Mouse (Mus musculus): Measurements from ENCODE around the gene Cldn10. TPM values are rescaled to one million over a fixed set of nuclear protein-coding genes. Genes with fewer than 3 reads are reported as not detected.

The Cldn10 gene
- total and polyA plus RNA-seq, 2 experiments from 2014 or later = 2.4 to 11.3 TPM

GRCm38 (mm10) chr14:118781601-118782000, 6.1 kb upstream of the Cldn10 start:
- WGBS = 89% methylated on average over 7 of the region's 7 CpGs
- Histone ChIP-seq H3K36me3 (ENCODE audit: insufficient read depth) (no peaks in the 10 kb centered on the region), H3K4me2 (ENCODE audit: low read depth) (no peak overlapping the region), H3K27me3 (ENCODE audit: insufficient read depth, low read length) (no peaks in the 10 kb centered on the region; the same call in 1 of the 2 replicates), H3K4me1 (ENCODE audit: insufficient read depth) (no peaks in the 10 kb centered on the region), H3K4me3 (ENCODE audit: low read depth, low read length) (no peak overlapping the region), H3K27ac (ENCODE audit: low read depth, low read length) (no peak overlapping the region), H3K9ac (no peak overlapping the region), H3K9me3 (ENCODE audit: low read length) (no peaks in the 10 kb centered on the region)
- ATAC-seq (no peak), DNase-seq (no peak)
- no peak for TF ChIP-seq CTCF (IDR thresholded peaks at IDR 0.05; ENCODE audit: low read depth)

- TF ChIP-seq CTCF (IDR thresholded peaks at IDR 0.05; ENCODE audit: low read depth) = no peak
- Histone ChIP-seq H3K4me1 (ENCODE audit: insufficient read depth) (no peaks in the 10 kb centered on the region), H3K4me3 (ENCODE audit: low read depth, low read length) (no peak overlapping the region), H3K9ac (no peak overlapping the region), H3K27me3 (ENCODE audit: insufficient read depth, low read length) (no peaks in the 10 kb centered on the region; the same call in 1 of the 2 replicates), H3K36me3 (ENCODE audit: insufficient read depth) (no peaks in the 10 kb centered on the region), H3K9me3 (ENCODE audit: low read length) (no peaks in the 10 kb centered on the region), H3K4me2 (ENCODE audit: low read depth) (no peak overlapping the region), H3K27ac (ENCODE audit: low read depth, low read length) (no peak overlapping the region)
- no peak for DNase-seq
- 61% methylated on average over 3 of the region's 3 CpGs for WGBS
- no peak for ATAC-seq
Observed at GRCm38 (mm10) chr14:118782241-118782640, 5.5 kb upstream of the Cldn10 start.

DNA sequence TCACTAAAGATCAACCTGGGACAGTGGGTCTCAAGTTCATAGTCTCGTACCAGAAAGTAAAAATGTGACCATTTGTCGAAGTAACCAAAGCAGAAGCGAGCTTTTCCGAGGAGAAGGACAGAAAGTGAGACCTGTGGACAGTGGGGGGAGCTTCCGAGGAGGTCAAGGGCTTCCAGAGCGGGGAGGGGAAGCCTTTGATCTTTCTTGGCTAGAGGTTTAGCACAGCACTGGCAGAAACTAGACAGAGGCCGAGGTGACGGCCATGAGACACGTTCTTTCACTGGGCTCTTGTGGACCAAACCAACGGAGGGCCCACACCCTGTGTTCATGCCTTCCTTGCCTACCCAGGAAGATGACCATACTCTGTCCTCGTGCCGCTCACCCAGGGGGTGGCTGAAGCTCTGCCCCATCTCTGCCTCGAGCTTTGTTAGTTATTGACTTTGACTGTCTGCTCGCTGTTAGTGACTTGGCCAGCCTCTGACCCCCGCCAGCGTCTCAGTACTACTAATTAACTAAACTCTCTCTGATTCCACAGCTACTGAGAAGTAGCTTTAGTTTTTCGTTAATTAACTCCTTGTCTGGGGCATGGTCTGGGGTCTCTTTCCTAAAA, 4.3 kb upstream of the Cldn10 start:
- no peak for DNase-seq
- 54% methylated on average over 17 of the region's 17 CpGs for WGBS

DNA sequence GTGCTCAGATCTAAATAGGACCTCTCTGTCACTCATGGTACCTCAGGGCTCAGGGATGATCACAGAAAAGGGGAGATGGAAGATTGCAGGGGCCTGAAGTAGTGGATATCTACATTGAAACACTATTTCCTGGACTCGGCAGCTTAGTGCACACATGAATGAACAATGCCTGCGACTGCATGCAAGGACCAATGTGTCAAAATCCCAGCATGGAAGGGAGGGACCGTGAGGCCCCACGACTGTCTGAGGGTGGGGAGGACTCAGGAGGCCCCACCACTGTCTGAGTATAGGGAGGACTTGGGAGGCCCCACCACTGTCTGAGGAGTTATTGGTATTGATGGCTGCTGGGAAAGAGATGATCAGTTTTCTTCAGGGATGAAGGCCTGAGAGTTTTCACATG, 2.5 kb downstream of the Cldn10 start:
- no peak overlapping the region for H3K4me3 ChIP-seq (ENCODE audit: low read depth, low read length)
- no peaks in the 10 kb centered on the region for H3K27me3 ChIP-seq (ENCODE audit: insufficient read depth, low read length)
- 71% methylated on average over 4 of the region's 4 CpGs for WGBS
- no peaks in the 10 kb centered on the region for H3K9me3 ChIP-seq (ENCODE audit: low read length)
- no peak overlapping the region for H3K27ac ChIP-seq (ENCODE audit: low read depth, low read length)
- no peak overlapping the region for H3K9ac ChIP-seq
- ATAC-seq (no peak), DNase-seq (no peak)
- no peaks in the 10 kb centered on the region for H3K36me3 ChIP-seq (ENCODE audit: insufficient read depth)
- no peaks in the 10 kb centered on the region for H3K4me1 ChIP-seq (ENCODE audit: insufficient read depth)
- TF ChIP-seq CTCF (IDR thresholded peaks at IDR 0.05; ENCODE audit: low read depth) = no peak
- no peak overlapping the region for H3K4me2 ChIP-seq (ENCODE audit: low read depth)

More for the DNA sequence above, 4.3 kb upstream of the Cldn10 start:
- Histone ChIP-seq H3K27me3 (ENCODE audit: insufficient read depth, low read length) (no peaks in the 10 kb centered on the region; the same call in 1 of the 2 replicates), H3K9me3 (ENCODE audit: low read length) (no peaks in the 10 kb centered on the region), H3K36me3 (ENCODE audit: insufficient read depth) (no peaks in the 10 kb centered on the region), H3K27ac (ENCODE audit: low read depth, low read length) (no peak overlapping the region), H3K4me2 (ENCODE audit: low read depth) (no peak overlapping the region), H3K9ac (no peak overlapping the region), H3K4me1 (ENCODE audit: insufficient read depth) (no peaks in the 10 kb centered on the region), H3K4me3 (ENCODE audit: low read depth, low read length) (no peak overlapping the region)
- ATAC-seq = no peak
- no peak for TF ChIP-seq CTCF (IDR thresholded peaks at IDR 0.05; ENCODE audit: low read depth)

- no peaks in the 10 kb centered on the region for H3K36me3 ChIP-seq (ENCODE audit: insufficient read depth)
Observed at GRCm38 (mm10) chr14:118792957-118793356, 5.2 kb downstream of the Cldn10 start.

GRCm38 (mm10) chr14:118793416-118793815, 5.7 kb downstream of the Cldn10 start:
- TF ChIP-seq CTCF (IDR thresholded peaks at IDR 0.05; ENCODE audit: low read depth) = no peak
- no peaks in the 10 kb centered on the region for H3K9me3 ChIP-seq (ENCODE audit: low read length)
- DNase-seq = no peak
- no peak overlapping the region for H3K4me3 ChIP-seq (ENCODE audit: low read depth, low read length)
- WGBS = 79% methylated on average over 6 of the region's 6 CpGs
- H3K27ac ChIP-seq (ENCODE audit: low read depth, low read length) = no peak overlapping the region
- ATAC-seq = no peak
- H3K36me3 ChIP-seq (ENCODE audit: insufficient read depth) = no peaks in the 10 kb centered on the region
- no peak overlapping the region for H3K4me2 ChIP-seq (ENCODE audit: low read depth)
- H3K4me1 ChIP-seq (ENCODE audit: insufficient read depth) = no peaks in the 10 kb centered on the region
- H3K27me3 ChIP-seq (ENCODE audit: insufficient read depth, low read length) = no peaks in the 10 kb centered on the region
- no peak overlapping the region for H3K9ac ChIP-seq

More at GRCm38 (mm10) chr14:118792957-118793356, 5.2 kb downstream of the Cldn10 start:
- TF ChIP-seq CTCF (IDR thresholded peaks at IDR 0.05; ENCODE audit: low read depth) = no peak
- peak; percentile 32 for DNase-seq
- H3K4me1 ChIP-seq (ENCODE audit: insufficient read depth) = no peaks in the 10 kb centered on the region
- no peak overlapping the region for H3K27ac ChIP-seq (ENCODE audit: low read depth, low read length)
- no peak overlapping the region for H3K4me2 ChIP-seq (ENCODE audit: low read depth)
- H3K27me3 ChIP-seq (ENCODE audit: insufficient read depth, low read length) = no peaks in the 10 kb centered on the region
- no peak overlapping the region for H3K4me3 ChIP-seq (ENCODE audit: low read depth, low read length)
- no peaks in the 10 kb centered on the region for H3K9me3 ChIP-seq (ENCODE audit: low read length)
- 30% methylated on average over 7 of the region's 7 CpGs for WGBS
- ATAC-seq = peak; percentile 44; the same call in 1 of the 2 replicates
- H3K9ac ChIP-seq = no peak overlapping the region

- no peak for DNase-seq
- H3K4me3 ChIP-seq (ENCODE audit: low read depth, low read length) = no peak overlapping the region
- no peaks in the 10 kb centered on the region for H3K36me3 ChIP-seq (ENCODE audit: insufficient read depth)
- 69% methylated on average over 1 of the region's 1 CpGs for WGBS
- no peak for TF ChIP-seq CTCF (IDR thresholded peaks at IDR 0.05; ENCODE audit: low read depth)
- no peak for ATAC-seq
- H3K9ac ChIP-seq = no peak overlapping the region
- H3K27me3 ChIP-seq (ENCODE audit: insufficient read depth, low read length) = no peaks in the 10 kb centered on the region
- H3K4me2 ChIP-seq (ENCODE audit: low read depth) = no peak overlapping the region
- no peaks in the 10 kb centered on the region for H3K9me3 ChIP-seq (ENCODE audit: low read length)
- no peaks in the 10 kb centered on the region for H3K4me1 ChIP-seq (ENCODE audit: insufficient read depth)
- no peak overlapping the region for H3K27ac ChIP-seq (ENCODE audit: low read depth, low read length)
Observed at GRCm38 (mm10) chr14:118794196-118794595, 6.5 kb downstream of the Cldn10 start.

Measured in forebrain, postnatal 0 days (tissue).